Mouse (Mus musculus): Measurements from ENCODE around the gene Mis18bp1. TPM values are rescaled to one million over a fixed set of nuclear protein-coding genes. Genes with fewer than 3 reads are reported as not detected.
"Not testable (repeated sequence)": the region's sequence is repeated elsewhere in the genome, so short reads cannot be mapped to it uniquely, and the experiment has no call there.

The Mis18bp1 gene
- 41.8 and 50.4 TPM in 2 replicates for polyA plus RNA-seq (2015; fragmentation: Nextera tagmentation; extraction: Ambion mirVana)

GRCm38 (mm10) chr12:65172021-65172951, at the start of gene Mis18bp1:
Gene Mis18bp1 (minus strand): TSS chr12:65172604.
- no peaks in the 10 kb centered on the region for H3K27me3 ChIP-seq (replicated peaks)
- peak within 1 kb of the TSS; percentile 58 for H3K4me2 ChIP-seq (replicated peaks)
- peak; percentile 98 for ATAC-seq
- peak within 1 kb of the TSS; percentile 71 for H3K9ac ChIP-seq
- H3K36me3 ChIP-seq = no peaks in the 10 kb centered on the region
- WGBS = under 1% methylated on average over 70 of the region's 70 CpGs
- peaks cover 8% of the 10 kb centered on the region; the same call in 1 of the 2 replicates for H3K4me1 ChIP-seq (replicated peaks)
- peak within 1 kb of the TSS; percentile 84 for H3K27ac ChIP-seq
- H3K9me3 ChIP-seq = no peaks in the 10 kb centered on the region
- peak within 1 kb of the TSS; percentile 72 for H3K4me3 ChIP-seq (replicated peaks)

- Histone ChIP-seq H3K27ac (no peak overlapping the region), H3K36me3 (no peaks in the 10 kb centered on the region), H3K27me3 (replicated peaks) (no peaks in the 10 kb centered on the region), H3K4me3 (replicated peaks) (no peak overlapping the region), H3K4me1 (replicated peaks) (no peaks in the 10 kb centered on the region), H3K4me2 (replicated peaks) (no peak overlapping the region), H3K9me3 (no peaks in the 10 kb centered on the region), H3K9ac (no peak overlapping the region)
- no peak for ATAC-seq
- WGBS = 86% methylated on average over 6 of the region's 6 CpGs
Measured at GRCm38 (mm10) chr12:65216404-65216840, 44.0 kb upstream of the Mis18bp1 start.

GRCm38 (mm10) chr12:65206431-65206830, 34.0 kb upstream of the Mis18bp1 start:
- WGBS = 73% methylated on average over 1 of the region's 1 CpGs
- H3K4me3 ChIP-seq (replicated peaks) = no peak overlapping the region
- no peaks in the 10 kb centered on the region for H3K36me3 ChIP-seq
- no peaks in the 10 kb centered on the region for H3K4me1 ChIP-seq (replicated peaks)
- H3K27ac ChIP-seq = no peak overlapping the region
- H3K9ac ChIP-seq = no peak overlapping the region
- no peaks in the 10 kb centered on the region for H3K27me3 ChIP-seq (replicated peaks)
- ATAC-seq = no peak
- no peak overlapping the region for H3K4me2 ChIP-seq (replicated peaks)
- H3K9me3 ChIP-seq = no peaks in the 10 kb centered on the region

- Histone ChIP-seq H3K4me2 (replicated peaks) (no peak overlapping the region), H3K9ac (no peak overlapping the region), H3K27me3 (replicated peaks) (no peaks in the 10 kb centered on the region), H3K4me3 (replicated peaks) (no peak overlapping the region), H3K9me3 (no peaks in the 10 kb centered on the region), H3K27ac (no peak overlapping the region), H3K36me3 (no peaks in the 10 kb centered on the region), H3K4me1 (replicated peaks) (no peaks in the 10 kb centered on the region)
- no peak for ATAC-seq
- 91% methylated on average over 2 of the region's 2 CpGs for WGBS
Measured at GRCm38 (mm10) chr12:65201812-65202211, 29.4 kb upstream of the Mis18bp1 start.

- H3K4me2 ChIP-seq (replicated peaks) = no peak overlapping the region
- H3K4me1 ChIP-seq (replicated peaks) = no peaks in the 10 kb centered on the region
- H3K36me3 ChIP-seq = no peaks in the 10 kb centered on the region
- H3K27ac ChIP-seq = no peak overlapping the region
- H3K9me3 ChIP-seq = no peaks in the 10 kb centered on the region
- no peak overlapping the region for H3K9ac ChIP-seq
- ATAC-seq = no peak
- no peaks in the 10 kb centered on the region for H3K27me3 ChIP-seq (replicated peaks)
- no peak overlapping the region for H3K4me3 ChIP-seq (replicated peaks)
- WGBS = 56% methylated on average over 5 of the region's 5 CpGs
Measured at GRCm38 (mm10) chr12:65194003-65194530, 21.7 kb upstream of the Mis18bp1 start.

GRCm38 (mm10) chr12:65189213-65189612, 16.8 kb upstream of the Mis18bp1 start:
- Histone ChIP-seq H3K9ac (no peak overlapping the region), H3K27me3 (replicated peaks) (no peaks in the 10 kb centered on the region), H3K4me3 (replicated peaks) (no peak overlapping the region), H3K4me2 (replicated peaks) (no peak overlapping the region), H3K4me1 (replicated peaks) (no peaks in the 10 kb centered on the region), H3K36me3 (no peaks in the 10 kb centered on the region), H3K9me3 (no peaks in the 10 kb centered on the region), H3K27ac (no peak overlapping the region)
- ATAC-seq = no peak
- 85% methylated on average over 2 of the region's 2 CpGs for WGBS

GRCm38 (mm10) chr12:65187365-65187764, 15.0 kb upstream of the Mis18bp1 start:
- Histone ChIP-seq H3K9me3 (no peaks in the 10 kb centered on the region), H3K4me1 (replicated peaks) (no peaks in the 10 kb centered on the region), H3K36me3 (no peaks in the 10 kb centered on the region), H3K4me2 (replicated peaks) (no peak overlapping the region), H3K27ac (no peak overlapping the region), H3K27me3 (replicated peaks) (no peaks in the 10 kb centered on the region), H3K9ac (no peak overlapping the region), H3K4me3 (replicated peaks) (no peak overlapping the region)
- WGBS = 61% methylated on average over 3 of the region's 3 CpGs
- no peak for ATAC-seq

GRCm38 (mm10) chr12:65173736-65174135, 1.3 kb upstream of the Mis18bp1 start:
- no peak overlapping the region for H3K4me3 ChIP-seq (replicated peaks)
- no peaks in the 10 kb centered on the region for H3K9me3 ChIP-seq
- WGBS = 91% methylated on average over 5 of the region's 5 CpGs
- no peak overlapping the region for H3K9ac ChIP-seq
- H3K4me1 ChIP-seq (replicated peaks) = peaks cover 8% of the 10 kb centered on the region; the same call in 1 of the 2 replicates
- no peak overlapping the region for H3K4me2 ChIP-seq (replicated peaks)
- ATAC-seq = no peak
- no peaks in the 10 kb centered on the region for H3K36me3 ChIP-seq
- H3K27me3 ChIP-seq (replicated peaks) = no peaks in the 10 kb centered on the region
- no peak overlapping the region for H3K27ac ChIP-seq

GRCm38 (mm10) chr12:65172959-65173358, 555 bp upstream of the Mis18bp1 start:
- Histone ChIP-seq H3K4me2 (replicated peaks) (peak overlapping the region; percentile 58), H3K4me3 (replicated peaks) (peak overlapping the region; percentile 72), H3K27ac (peak overlapping the region; percentile 84), H3K9ac (peak overlapping the region; percentile 26; the same call in 1 of the 2 replicates)
- not testable (repeated sequence) for H3K4me1 ChIP-seq (replicated peaks); H3K36me3 ChIP-seq; H3K9me3 ChIP-seq; H3K27me3 ChIP-seq (replicated peaks)
- 33% methylated on average over 8 of the region's 8 CpGs for WGBS
- peak; percentile 69 for ATAC-seq

GRCm38 (mm10) chr12:65136121-65136520, 36.3 kb downstream of the Mis18bp1 start:
- not testable (repeated sequence) for H3K4me3 ChIP-seq (replicated peaks); H3K4me1 ChIP-seq (replicated peaks); H3K36me3 ChIP-seq; H3K9ac ChIP-seq; H3K9me3 ChIP-seq; H3K27ac ChIP-seq; H3K27me3 ChIP-seq (replicated peaks); H3K4me2 ChIP-seq (replicated peaks); ATAC-seq
- 97% methylated on average over 4 of the region's 4 CpGs for WGBS

- Histone ChIP-seq H3K4me1 (replicated peaks) (no peaks in the 10 kb centered on the region), H3K27me3 (replicated peaks) (no peaks in the 10 kb centered on the region), H3K9me3 (no peaks in the 10 kb centered on the region), H3K27ac (no peak overlapping the region), H3K4me2 (replicated peaks) (no peak overlapping the region), H3K4me3 (replicated peaks) (no peak overlapping the region), H3K36me3 (peaks cover 5% of the 10 kb centered on the region; the same call in 1 of the 2 replicates), H3K9ac (no peak overlapping the region)
- WGBS = 94% methylated on average over 5 of the region's 5 CpGs
- no peak for ATAC-seq
Measured at GRCm38 (mm10) chr12:65119451-65119850, 53.0 kb downstream of the Mis18bp1 start.

GRCm38 (mm10) chr12:65118968-65119367, 53.4 kb downstream of the Mis18bp1 start:
- Histone ChIP-seq H3K4me1 (replicated peaks) (no peaks in the 10 kb centered on the region), H3K4me3 (replicated peaks) (no peak overlapping the region), H3K9ac (no peak overlapping the region), H3K27ac (no peak overlapping the region), H3K36me3 (peaks cover 5% of the 10 kb centered on the region; the same call in 1 of the 2 replicates), H3K4me2 (replicated peaks) (no peak overlapping the region), H3K9me3 (no peaks in the 10 kb centered on the region), H3K27me3 (replicated peaks) (no peaks in the 10 kb centered on the region)
- no peak for ATAC-seq
- 80% methylated on average over 7 of the region's 7 CpGs for WGBS

All from intestine, embryonic 15.5 days (tissue).